Mouse (Mus musculus): Measurements from ENCODE around the gene H2-DMb1. TPM values are rescaled to one million over a fixed set of nuclear protein-coding genes. Genes with fewer than 3 reads are reported as not detected.

The H2-DMb1 gene
- polyA plus RNA-seq, 1 experiment from 2014 or later = 0.15 TPM

GRCm38 (mm10) chr17:34186885-34187260 is 34.0 kb downstream of the H2-DMb1 start:
- Histone ChIP-seq H3K4me1 (replicated peaks; ENCODE audit: control insufficient read depth, insufficient read depth, low read length) (peaks cover 10% of the 10 kb centered on the region), H3K27ac (ENCODE audit: low read depth, low read length) (no peak overlapping the region), H3K27me3 (ENCODE audit: control insufficient read depth, insufficient read depth, low read length) (peaks cover 36% of the 10 kb centered on the region), H3K4me2 (ENCODE audit: low read depth, low read length, severe bottlenecking) (peak overlapping the region; percentile 75), H3K9ac (ENCODE audit: low read length) (peak overlapping the region; percentile 55; the same call in 1 of the 2 replicates), H3K9me3 (ENCODE audit: control insufficient read depth, low read length) (no peaks in the 10 kb centered on the region), H3K36me3 (ENCODE audit: control insufficient read depth, insufficient read depth, low read length) (no peaks in the 10 kb centered on the region), H3K4me3 (ENCODE audit: low read depth, low read length) (peak overlapping the region; percentile 41)
- WGBS = 2% methylated on average over 14 of the region's 14 CpGs
- ATAC-seq (replicated peaks; ENCODE audit: low FRiP score) = no peak; the same call in none of the 2 replicates
- DNase-seq (ENCODE audit: low spot score) = no peak

- DNase-seq (ENCODE audit: low spot score) (peak; percentile 97), ATAC-seq (replicated peaks; ENCODE audit: low FRiP score) (peak; percentile 92)
- no peaks in the 10 kb centered on the region for H3K36me3 ChIP-seq (ENCODE audit: control insufficient read depth, insufficient read depth, low read length)
Observed at GRCm38 (mm10) chr17:34187261-34187916, 34.5 kb downstream of the H2-DMb1 start, which contains the start of the genes Tap1 and Psmb9. Gene Tap1, plus strand, starts transcription at chr17:34187553. Gene Psmb9, minus strand, starts transcription at chr17:34187764.

GRCm38 (mm10) chr17:34188010-34188409 is 35.1 kb downstream of the H2-DMb1 start:
- ATAC-seq (replicated peaks; ENCODE audit: low FRiP score) = peak; percentile 6; the same call in 1 of the 2 replicates
- Histone ChIP-seq H3K4me1 (replicated peaks; ENCODE audit: control insufficient read depth, insufficient read depth, low read length) (peaks cover 10% of the 10 kb centered on the region), H3K27me3 (ENCODE audit: control insufficient read depth, insufficient read depth, low read length) (peaks cover 45% of the 10 kb centered on the region), H3K27ac (ENCODE audit: low read depth, low read length) (no peak overlapping the region), H3K36me3 (ENCODE audit: control insufficient read depth, insufficient read depth, low read length) (no peaks in the 10 kb centered on the region), H3K9me3 (ENCODE audit: control insufficient read depth, low read length) (no peaks in the 10 kb centered on the region), H3K9ac (ENCODE audit: low read length) (peak overlapping the region; percentile 55), H3K4me3 (ENCODE audit: low read depth, low read length) (peak overlapping the region; percentile 41), H3K4me2 (ENCODE audit: low read depth, low read length, severe bottlenecking) (peak overlapping the region; percentile 75)
- WGBS = 5% methylated on average over 20 of the region's 20 CpGs
- DNase-seq (ENCODE audit: low spot score) = no peak

More at GRCm38 (mm10) chr17:34187261-34187916, 34.5 kb downstream of the H2-DMb1 start, which contains the start of the genes Tap1 and Psmb9:
- under 1% methylated on average over 46 of the region's 46 CpGs for WGBS
- peaks cover 10% of the 10 kb centered on the region for H3K4me1 ChIP-seq (replicated peaks; ENCODE audit: control insufficient read depth, insufficient read depth, low read length)
- peaks cover 39% of the 10 kb centered on the region for H3K27me3 ChIP-seq (ENCODE audit: control insufficient read depth, insufficient read depth, low read length)
- H3K9ac ChIP-seq (ENCODE audit: low read length) = peak within 1 kb of the TSS; percentile 55
- H3K27ac ChIP-seq (ENCODE audit: low read depth, low read length) = no peak within 1 kb of the TSS
- H3K4me3 ChIP-seq (ENCODE audit: low read depth, low read length) = peak within 1 kb of the TSS; percentile 41
- H3K4me2 ChIP-seq (ENCODE audit: low read depth, low read length, severe bottlenecking) = peak within 1 kb of the TSS; percentile 75
- H3K9me3 ChIP-seq (ENCODE audit: control insufficient read depth, low read length) = no peaks in the 10 kb centered on the region

GRCm38 (mm10) chr17:34188986-34189385 is 36.1 kb downstream of the H2-DMb1 start:
- H3K4me3 ChIP-seq (ENCODE audit: low read depth, low read length) = no peak overlapping the region
- no peak overlapping the region for H3K9ac ChIP-seq (ENCODE audit: low read length)
- peaks cover 10% of the 10 kb centered on the region for H3K4me1 ChIP-seq (replicated peaks; ENCODE audit: control insufficient read depth, insufficient read depth, low read length)
- 73% methylated on average over 6 of the region's 6 CpGs for WGBS
- peaks cover 49% of the 10 kb centered on the region for H3K27me3 ChIP-seq (ENCODE audit: control insufficient read depth, insufficient read depth, low read length)
- no peak overlapping the region for H3K4me2 ChIP-seq (ENCODE audit: low read depth, low read length, severe bottlenecking)
- DNase-seq (ENCODE audit: low spot score) (no peak), ATAC-seq (replicated peaks; ENCODE audit: low FRiP score) (no peak)
- H3K27ac ChIP-seq (ENCODE audit: low read depth, low read length) = no peak overlapping the region
- H3K36me3 ChIP-seq (ENCODE audit: control insufficient read depth, insufficient read depth, low read length) = no peaks in the 10 kb centered on the region
- H3K9me3 ChIP-seq (ENCODE audit: control insufficient read depth, low read length) = no peaks in the 10 kb centered on the region

- Histone ChIP-seq H3K27me3 (ENCODE audit: control insufficient read depth, insufficient read depth, low read length) (peaks cover 49% of the 10 kb centered on the region), H3K9me3 (ENCODE audit: control insufficient read depth, low read length) (no peaks in the 10 kb centered on the region)
- 20% methylated on average over 16 of the region's 16 CpGs for WGBS
Observed at GRCm38 (mm10) chr17:34192852-34193251, 40.0 kb downstream of the H2-DMb1 start.

GRCm38 (mm10) chr17:34193468-34193867 is 40.6 kb downstream of the H2-DMb1 start:
- ATAC-seq (replicated peaks; ENCODE audit: low FRiP score) = no peak
- H3K36me3 ChIP-seq (ENCODE audit: control insufficient read depth, insufficient read depth, low read length) = no peaks in the 10 kb centered on the region
- no peak overlapping the region for H3K9ac ChIP-seq (ENCODE audit: low read length)
- DNase-seq (ENCODE audit: low spot score) = no peak
- no peaks in the 10 kb centered on the region for H3K9me3 ChIP-seq (ENCODE audit: control insufficient read depth, low read length)
- WGBS = 64% methylated on average over 8 of the region's 8 CpGs
- no peak overlapping the region for H3K4me3 ChIP-seq (ENCODE audit: low read depth, low read length)
- H3K4me2 ChIP-seq (ENCODE audit: low read depth, low read length, severe bottlenecking) = no peak overlapping the region
- H3K27ac ChIP-seq (ENCODE audit: low read depth, low read length) = no peak overlapping the region
- peaks cover 5% of the 10 kb centered on the region for H3K4me1 ChIP-seq (replicated peaks; ENCODE audit: control insufficient read depth, insufficient read depth, low read length)
- H3K27me3 ChIP-seq (ENCODE audit: control insufficient read depth, insufficient read depth, low read length) = peaks cover 50% of the 10 kb centered on the region

More at GRCm38 (mm10) chr17:34192852-34193251, 40.0 kb downstream of the H2-DMb1 start:
- no peak overlapping the region for H3K9ac ChIP-seq (ENCODE audit: low read length)
- no peak for ATAC-seq (replicated peaks; ENCODE audit: low FRiP score)
- H3K36me3 ChIP-seq (ENCODE audit: control insufficient read depth, insufficient read depth, low read length) = no peaks in the 10 kb centered on the region
- no peak overlapping the region for H3K27ac ChIP-seq (ENCODE audit: low read depth, low read length)
- peaks cover 3% of the 10 kb centered on the region for H3K4me1 ChIP-seq (replicated peaks; ENCODE audit: control insufficient read depth, insufficient read depth, low read length)
- no peak for DNase-seq (ENCODE audit: low spot score)
- H3K4me2 ChIP-seq (ENCODE audit: low read depth, low read length, severe bottlenecking) = no peak overlapping the region
- H3K4me3 ChIP-seq (ENCODE audit: low read depth, low read length) = no peak overlapping the region

GRCm38 (mm10) chr17:34194723-34195122 is 41.9 kb downstream of the H2-DMb1 start:
- Histone ChIP-seq H3K4me3 (ENCODE audit: low read depth, low read length) (no peak overlapping the region), H3K27me3 (ENCODE audit: control insufficient read depth, insufficient read depth, low read length) (peaks cover 56% of the 10 kb centered on the region), H3K4me1 (replicated peaks; ENCODE audit: control insufficient read depth, insufficient read depth, low read length) (peaks cover 5% of the 10 kb centered on the region), H3K9me3 (ENCODE audit: control insufficient read depth, low read length) (no peaks in the 10 kb centered on the region), H3K9ac (ENCODE audit: low read length) (no peak overlapping the region), H3K36me3 (ENCODE audit: control insufficient read depth, insufficient read depth, low read length) (no peaks in the 10 kb centered on the region), H3K4me2 (ENCODE audit: low read depth, low read length, severe bottlenecking) (no peak overlapping the region), H3K27ac (ENCODE audit: low read depth, low read length) (no peak overlapping the region)
- 96% methylated on average over 4 of the region's 4 CpGs for whole genome bisulfite sequencing
- ATAC-seq (replicated peaks; ENCODE audit: low FRiP score) (no peak), DNase-seq (ENCODE audit: low spot score) (no peak)

- peaks cover 56% of the 10 kb centered on the region for H3K27me3 ChIP-seq (ENCODE audit: control insufficient read depth, insufficient read depth, low read length)
- WGBS = 27% methylated on average over 12 of the region's 12 CpGs
- ATAC-seq (replicated peaks; ENCODE audit: low FRiP score) (no peak), DNase-seq (ENCODE audit: low spot score) (no peak)
- no peak overlapping the region for H3K4me2 ChIP-seq (ENCODE audit: low read depth, low read length, severe bottlenecking)
- peaks cover 5% of the 10 kb centered on the region for H3K4me1 ChIP-seq (replicated peaks; ENCODE audit: control insufficient read depth, insufficient read depth, low read length)
- no peak overlapping the region for H3K9ac ChIP-seq (ENCODE audit: low read length)
- H3K4me3 ChIP-seq (ENCODE audit: low read depth, low read length) = no peak overlapping the region
- H3K36me3 ChIP-seq (ENCODE audit: control insufficient read depth, insufficient read depth, low read length) = no peaks in the 10 kb centered on the region
- no peak overlapping the region for H3K27ac ChIP-seq (ENCODE audit: low read depth, low read length)
- no peaks in the 10 kb centered on the region for H3K9me3 ChIP-seq (ENCODE audit: control insufficient read depth, low read length)
Observed at GRCm38 (mm10) chr17:34196491-34196890, 43.6 kb downstream of the H2-DMb1 start.
